Mouse (Mus musculus) CH12.LX (cell line): ENCODE results near the gene Blnk.

ENCODE experiments used
- CTCF ChIP-seq, 2 experiments: IDR thresholded peaks in 1 of 2; conservative IDR thresholded peaks in 1 of 2; 2 replicates each; pipeline ENCODE4 v1.5.1; 2011 to 2012; ENCODE audit warnings: low read depth in 2 of 2, low read length in 2 of 2, improper control_type of control experiment in 1 of 2, inconsistent platforms in 1 of 2, mild to moderate bottlenecking in 1 of 2, moderate library complexity in 1 of 2
- EP300 ChIP-seq: IDR thresholded peaks from 2 replicates; pipeline ENCODE4 v1.6.1; 2011; ENCODE audit warnings: low read length, improper control_type of control experiment
- MAX ChIP-seq: IDR thresholded peaks from 2 replicates; pipeline ENCODE4 v1.6.1; 2011; ENCODE audit warnings: low read length, improper control_type of control experiment
- MAZ ChIP-seq: IDR thresholded peaks from 2 replicates; pipeline ENCODE4 v1.6.1; 2012; ENCODE audit warnings: low read depth, mild to moderate bottlenecking, inconsistent platforms, low read length, improper control_type of control experiment, moderate library complexity
- MYC ChIP-seq: IDR thresholded peaks from 2 replicates; pipeline ENCODE4 v1.6.1; 2011; ENCODE audit warnings: low read depth, mild to moderate bottlenecking, improper control_type of control experiment, low read length
- POLR2AphosphoS2 ChIP-seq: IDR thresholded peaks from 2 replicates; pipeline ENCODE4 v1.6.1; 2011; ENCODE audit warnings: low read depth, low read length, improper control_type of control experiment
- RCOR1 ChIP-seq: conservative IDR thresholded peaks from 2 replicates; pipeline ENCODE4 v1.6.1; 2012; ENCODE audit warnings: low read depth, mild to moderate bottlenecking, inconsistent platforms, low read length, improper control_type of control experiment
- USF2 ChIP-seq: conservative IDR thresholded peaks from 2 replicates; pipeline ENCODE4 v1.6.1; 2011; ENCODE audit warnings: low read depth, low read length, improper control_type of control experiment

GRCm38 (mm10) chr19:41029219-41029618 lies 34.9 kb upstream of the Blnk start, which contains the start of gene Dntt:
- no peak for TF ChIP-seq MAX
- no peak for TF ChIP-seq CTCF (conservative IDR thresholded peaks at IDR 0.05 in 1 of 2, IDR thresholded peaks at IDR 0.05 in 1 of 2; ENCODE audit: low read depth in 2 of 2, low read length in 2 of 2)
- TF ChIP-seq USF2 = no peak
- no peak for TF ChIP-seq POLR2AphosphoS2
- no peak for TF ChIP-seq MYC
- TF ChIP-seq MAZ = no peak
- TF ChIP-seq EP300 = no peak
- no peak for TF ChIP-seq RCOR1
